Mouse (Mus musculus) colon, adult 2 months (tissue): ENCODE data around the gene Stat3. TPM values are rescaled to one million over a fixed set of nuclear protein-coding genes. Genes with fewer than 3 reads are reported as not detected.

Source experiments
- polyA plus RNA-seq: library from polyadenylated mRNA; depleted of rRNA; stranded (reverse); fragments of >200 nt; gene quantifications from 2 replicates; pipeline ENCODE4 v1.2.3, GENCODE M21; 2012; rRNA removed

Stat3 gene
- 81.1 and 88.3 TPM in 2 replicates for polyA plus RNA-seq

GRCm38 (mm10) chr11:100939512-100940151, at the start of gene Stat3:
Gene Stat3, minus strand, starts transcription at chr11:100939540.

GRCm38 (mm10) chr11:100970557-100970937, 31.2 kb upstream of the Stat3 start, which contains the start of gene Cavin1:
Gene Cavin1, minus strand, starts transcription at chr11:100970887.

GRCm38 (mm10) chr11:100858935-100859578, 80.3 kb downstream of the Stat3 start, which contains the start of gene Stat5a:
Gene Stat5a, plus strand, starts transcription at chr11:100859351.

GRCm38 (mm10) chr11:100850038-100850777, 89.1 kb downstream of the Stat3 start, which contains the start of gene Stat5b:
Gene Stat5b, minus strand, starts transcription at chr11:100850724.

Other genes starting within 250 kb of the Stat3 start
- gene Zfp385c, start 247.1 kb downstream of the Stat3 start, polyA plus RNA-seq, result 0.27 and 0.46 TPM in 2 replicates
- 9.0 and 10.5 TPM in 2 replicates for gene Dhx58, start 235.3 kb downstream of the Stat3 start, polyA plus RNA-seq
- gene Kat2a, start 227.1 kb downstream of the Stat3 start, polyA plus RNA-seq, result 29.3 and 31.9 TPM in 2 replicates
- not detected in 2 replicates for gene Hspb9, start 225.7 kb downstream of the Stat3 start, polyA plus RNA-seq
- gene Rab5c, start 201.3 kb downstream of the Stat3 start, polyA plus RNA-seq, result 216 and 249 TPM in 2 replicates
- 0.02 and 0.06 TPM in 2 replicates for gene Kcnh4, start 179.6 kb downstream of the Stat3 start, polyA plus RNA-seq
- gene Hcrt, start 176.6 kb downstream of the Stat3 start, polyA plus RNA-seq, result 0.24 and 0.80 TPM in 2 replicates
- gene Ghdc, start 168.6 kb downstream of the Stat3 start, polyA plus RNA-seq, result 17.3 and 18.7 TPM in 2 replicates
- 17.7 and 20.0 TPM in 2 replicates for gene Stat5b, start 88.8 kb downstream of the Stat3 start, polyA plus RNA-seq
- 14.7 and 15.0 TPM in 2 replicates for gene Stat5a, start 80.2 kb downstream of the Stat3 start, polyA plus RNA-seq
- gene Cavin1, start 31.3 kb upstream of the Stat3 start, polyA plus RNA-seq, result 113 and 115 TPM in 2 replicates
- 55.1 and 69.7 TPM in 2 replicates for gene Atp6v0a1, start 69.9 kb upstream of the Stat3 start, polyA plus RNA-seq
- gene Naglu, start 130.5 kb upstream of the Stat3 start, polyA plus RNA-seq, result 43.0 and 43.7 TPM in 2 replicates
- gene Hsd17b1, start 138.9 kb upstream of the Stat3 start, polyA plus RNA-seq, result 0.41 and 0.91 TPM in 2 replicates
- gene Coasy, start 143.0 kb upstream of the Stat3 start, polyA plus RNA-seq, result 47.4 and 55.8 TPM in 2 replicates
- gene Mlx, start 147.7 kb upstream of the Stat3 start, polyA plus RNA-seq, result 80.5 and 109 TPM in 2 replicates
- gene Psmc3ip, start 155.9 kb upstream of the Stat3 start, polyA plus RNA-seq, result 1.1 and 1.2 TPM in 2 replicates
- 67.8 and 73.7 TPM in 2 replicates for gene Retreg3, start 180.4 kb upstream of the Stat3 start, polyA plus RNA-seq
- gene Tubg1, start 180.4 kb upstream of the Stat3 start, polyA plus RNA-seq, result 12.8 and 14.3 TPM in 2 replicates
- gene Tubg2, start 216.4 kb upstream of the Stat3 start, polyA plus RNA-seq, result 3.8 and 4.6 TPM in 2 replicates
- gene Cntnap1, start 231.0 kb upstream of the Stat3 start, polyA plus RNA-seq, result 8.2 and 8.3 TPM in 2 replicates
- 47.1 and 53.0 TPM in 2 replicates for gene Plekhh3, start 231.8 kb upstream of the Stat3 start, polyA plus RNA-seq
- gene Ccr10, start 235.9 kb upstream of the Stat3 start, polyA plus RNA-seq, result 8.8 and 15.4 TPM in 2 replicates